Mouse (Mus musculus): ENCODE results near the gene Adam12.

Gene Adam12

DNA sequence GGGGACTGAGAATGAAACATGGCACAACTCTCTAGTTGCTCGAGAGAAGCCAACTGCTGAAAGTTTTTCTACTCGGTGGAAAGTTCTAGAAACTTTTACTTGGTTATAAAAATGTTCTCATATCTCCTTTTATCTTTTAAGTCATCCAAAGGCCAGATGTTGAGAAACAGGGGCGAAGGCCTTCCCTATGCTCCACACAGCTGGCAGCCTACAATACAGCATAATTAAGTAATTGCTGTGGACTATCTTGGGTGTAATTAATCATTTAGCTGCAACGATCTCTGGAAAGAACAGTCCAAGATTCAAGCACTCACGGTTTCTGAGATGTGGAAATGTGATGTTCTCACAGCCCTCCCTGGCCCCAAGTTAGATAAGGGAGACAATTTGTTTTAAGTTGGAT lies 243.6 kb downstream of the Adam12 start:
- 93% methylated on average over 5 of the region's 5 CpGs for WGBS

DNA sequence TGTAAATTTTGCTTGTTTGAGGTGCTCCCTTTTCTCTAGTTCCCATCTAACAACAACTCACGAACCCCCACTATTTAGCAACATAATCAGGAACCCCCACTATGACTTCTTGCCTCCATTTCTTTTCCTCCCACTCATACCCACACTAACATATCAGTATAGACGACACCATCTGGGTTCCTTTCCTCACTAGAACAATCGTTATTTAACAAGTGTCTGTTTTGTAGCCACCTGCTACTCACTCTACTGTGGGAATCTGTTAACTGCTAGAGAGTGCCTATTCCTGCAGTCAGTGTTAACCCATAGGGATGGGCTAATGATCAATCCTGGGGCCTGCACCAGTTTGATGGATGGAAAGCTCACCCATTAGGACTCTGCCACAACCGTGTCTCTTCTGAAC lies 245.7 kb downstream of the Adam12 start:
- WGBS: 65% methylated on average over 4 of the region's 4 CpGs

DNA sequence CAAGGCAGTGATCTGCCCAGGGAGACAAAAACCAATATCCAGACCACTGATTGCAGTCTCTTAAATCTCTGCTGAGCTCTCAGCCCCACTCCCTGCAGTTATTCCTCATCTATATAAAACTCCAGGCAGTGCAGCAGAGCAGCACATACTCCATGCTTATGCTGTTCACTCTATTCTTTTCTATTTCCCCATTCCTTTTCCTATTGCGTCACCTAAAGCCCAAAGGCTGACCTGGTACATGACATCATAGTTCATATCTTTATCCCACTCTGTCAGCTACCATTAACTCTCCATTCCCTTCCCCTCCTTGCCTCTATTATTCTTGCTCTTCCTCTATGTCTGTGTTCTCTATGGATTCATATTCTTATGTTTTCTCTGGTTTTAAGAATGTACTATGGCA lies 246.3 kb downstream of the Adam12 start:
- 93% methylated on average over 1 of the region's 1 CpGs for WGBS

DNA sequence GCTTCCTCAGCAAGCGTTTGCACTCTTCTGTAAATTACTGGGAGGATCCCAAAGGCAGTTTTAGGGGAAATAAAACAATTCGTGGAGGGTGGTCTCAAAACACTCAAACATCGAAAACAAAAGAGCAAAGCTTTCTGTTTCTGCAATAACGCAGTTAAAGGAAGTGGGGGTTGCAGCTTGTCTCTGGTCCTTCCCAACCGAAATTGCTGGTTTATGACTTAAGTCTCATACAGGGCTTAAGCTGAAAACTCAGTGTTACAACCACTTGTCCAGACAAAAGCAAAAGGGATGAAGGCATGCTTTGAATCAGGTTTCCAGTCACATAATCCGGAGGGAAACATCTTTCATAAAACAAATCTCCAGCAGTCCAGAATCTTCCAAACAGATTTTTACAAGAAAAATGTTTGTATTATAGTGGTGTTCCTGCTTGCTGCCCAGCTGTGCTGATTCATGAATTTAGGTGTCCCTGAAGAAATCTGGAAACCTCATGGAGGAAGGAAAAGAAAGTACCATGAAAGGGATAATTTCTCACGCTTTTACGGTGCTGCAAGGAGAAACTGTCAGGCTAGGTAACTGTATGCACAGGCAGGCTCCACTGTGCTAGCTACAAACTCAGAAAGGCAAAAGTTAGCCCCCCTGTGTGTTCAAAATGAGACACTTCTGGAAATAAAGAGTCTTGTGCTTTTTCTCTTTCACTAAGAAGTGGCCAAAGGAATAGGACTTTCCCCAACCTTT lies 255.4 kb downstream of the Adam12 start:
- WGBS: 71% methylated on average over 8 of the region's 8 CpGs

DNA sequence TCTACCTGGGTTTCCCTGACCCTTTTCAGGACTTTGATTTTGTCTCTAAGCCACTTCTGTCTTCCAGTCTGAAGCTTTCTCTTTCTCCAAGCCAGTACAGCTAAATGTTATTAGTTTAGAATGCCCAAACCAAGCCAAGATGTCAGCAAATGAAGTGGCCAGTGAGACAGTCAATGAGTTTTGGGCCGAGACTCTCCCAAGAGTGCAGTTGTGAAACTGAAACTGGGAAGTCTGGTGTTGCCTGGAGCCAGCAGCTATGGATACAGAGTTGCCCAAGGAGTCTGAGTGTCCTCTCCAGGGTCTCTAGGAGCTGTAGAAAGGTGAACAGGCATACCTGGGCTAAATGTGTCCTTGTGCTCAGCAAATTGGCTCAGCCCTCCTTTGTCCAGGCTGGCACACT lies 260.9 kb downstream of the Adam12 start:
- WGBS: 64% methylated on average over 1 of the region's 1 CpGs

DNA sequence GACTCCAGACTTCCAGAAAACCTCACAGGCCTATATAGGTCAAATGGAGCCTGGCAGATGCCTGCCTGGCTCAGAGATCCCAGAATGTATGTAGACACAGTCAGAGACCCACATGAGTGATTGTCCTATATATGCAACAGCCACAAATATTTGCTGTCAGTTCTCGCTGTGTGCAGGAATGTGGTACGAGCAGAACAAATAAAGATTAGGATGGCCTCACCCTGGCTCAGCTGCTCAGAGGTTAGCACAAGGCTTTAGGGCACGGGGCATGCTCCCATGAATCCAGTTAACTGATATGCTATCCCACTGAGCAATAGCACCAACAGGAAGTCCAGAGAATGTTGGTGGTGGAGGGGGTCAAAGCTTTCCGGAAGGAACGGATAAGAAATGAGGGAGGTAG lies 261.5 kb downstream of the Adam12 start:
- WGBS: 81% methylated on average over 5 of the region's 5 CpGs

DNA sequence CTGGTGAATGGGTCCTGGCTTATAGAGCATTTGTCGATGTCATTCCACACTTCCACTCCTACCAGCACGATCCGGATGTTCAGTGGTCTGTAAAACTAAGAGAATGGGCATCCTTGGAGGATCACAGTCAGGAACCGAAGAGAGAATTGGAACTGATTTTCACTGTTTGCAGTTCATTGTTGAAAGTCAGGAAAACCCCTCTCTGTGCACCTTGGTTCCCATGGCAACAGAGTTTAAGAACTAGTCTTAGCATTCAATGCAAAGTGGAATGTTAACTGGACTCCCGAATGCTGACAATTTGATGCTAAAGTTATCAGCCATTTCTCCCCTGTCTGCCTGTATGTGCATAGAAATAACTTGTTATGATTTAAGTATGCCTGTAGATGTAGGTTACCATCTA lies 264.0 kb downstream of the Adam12 start:
- 63% methylated on average over 5 of the region's 5 CpGs for WGBS

DNA sequence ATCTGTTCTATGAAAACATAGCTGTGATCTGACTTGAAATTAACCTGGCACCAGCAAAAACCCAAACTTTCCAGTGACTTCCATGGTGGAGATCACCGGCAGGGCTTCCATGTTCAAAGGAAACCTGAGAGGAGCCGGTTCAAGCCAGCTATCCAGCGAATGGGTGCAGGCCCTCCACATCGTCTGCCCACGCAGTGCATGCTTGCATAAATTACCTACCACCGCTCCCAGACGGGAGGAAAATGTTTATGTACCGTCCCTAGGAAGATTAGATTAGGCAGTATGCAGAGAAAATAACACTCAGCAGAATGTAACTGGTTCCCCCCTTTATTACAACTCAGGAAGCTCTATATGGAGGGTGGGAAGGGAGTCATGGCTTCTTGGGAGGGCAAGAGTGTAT lies 268.4 kb downstream of the Adam12 start:
- 68% methylated on average over 8 of the region's 8 CpGs for WGBS

DNA sequence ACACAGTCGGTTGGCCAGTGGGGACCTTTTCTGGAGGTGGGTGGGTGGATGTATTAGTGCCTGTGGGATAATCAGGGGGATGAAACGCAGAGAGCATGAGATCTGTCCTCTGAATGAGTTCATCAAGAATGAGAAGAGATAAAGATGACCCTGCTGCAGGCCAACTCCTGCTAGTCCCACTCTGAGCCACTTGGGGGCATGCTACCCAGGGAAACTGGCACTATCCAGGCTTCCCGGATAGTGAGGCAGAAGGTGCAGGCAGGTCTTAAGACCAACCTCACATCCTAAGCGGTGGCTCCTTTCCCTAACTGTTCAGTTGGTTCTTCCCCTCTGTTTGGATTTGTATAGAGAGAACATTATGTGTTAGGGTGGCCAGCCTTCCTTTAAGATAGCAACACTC lies 272.7 kb downstream of the Adam12 start:
- WGBS: 63% methylated on average over 4 of the region's 4 CpGs

DNA sequence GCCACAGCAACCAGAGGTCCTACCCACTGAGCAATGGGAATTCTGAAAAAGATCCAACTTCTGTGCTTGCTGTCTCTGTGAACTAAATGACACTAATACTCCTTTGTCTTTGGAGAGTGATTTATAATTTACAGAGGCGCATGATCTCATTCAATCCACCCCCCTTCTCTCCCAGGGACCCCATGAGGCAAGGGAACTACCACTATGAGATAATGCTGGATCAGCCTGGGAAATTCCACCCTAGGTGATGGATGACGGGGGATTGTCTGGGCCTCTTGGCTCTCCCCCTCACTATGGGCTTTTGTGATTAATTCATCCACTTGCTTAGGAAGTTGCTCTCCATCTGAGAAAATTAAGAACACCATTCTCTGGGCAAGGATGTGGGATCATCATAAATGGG lies 274.1 kb downstream of the Adam12 start:
- 89% methylated on average over 2 of the region's 2 CpGs for WGBS

DNA sequence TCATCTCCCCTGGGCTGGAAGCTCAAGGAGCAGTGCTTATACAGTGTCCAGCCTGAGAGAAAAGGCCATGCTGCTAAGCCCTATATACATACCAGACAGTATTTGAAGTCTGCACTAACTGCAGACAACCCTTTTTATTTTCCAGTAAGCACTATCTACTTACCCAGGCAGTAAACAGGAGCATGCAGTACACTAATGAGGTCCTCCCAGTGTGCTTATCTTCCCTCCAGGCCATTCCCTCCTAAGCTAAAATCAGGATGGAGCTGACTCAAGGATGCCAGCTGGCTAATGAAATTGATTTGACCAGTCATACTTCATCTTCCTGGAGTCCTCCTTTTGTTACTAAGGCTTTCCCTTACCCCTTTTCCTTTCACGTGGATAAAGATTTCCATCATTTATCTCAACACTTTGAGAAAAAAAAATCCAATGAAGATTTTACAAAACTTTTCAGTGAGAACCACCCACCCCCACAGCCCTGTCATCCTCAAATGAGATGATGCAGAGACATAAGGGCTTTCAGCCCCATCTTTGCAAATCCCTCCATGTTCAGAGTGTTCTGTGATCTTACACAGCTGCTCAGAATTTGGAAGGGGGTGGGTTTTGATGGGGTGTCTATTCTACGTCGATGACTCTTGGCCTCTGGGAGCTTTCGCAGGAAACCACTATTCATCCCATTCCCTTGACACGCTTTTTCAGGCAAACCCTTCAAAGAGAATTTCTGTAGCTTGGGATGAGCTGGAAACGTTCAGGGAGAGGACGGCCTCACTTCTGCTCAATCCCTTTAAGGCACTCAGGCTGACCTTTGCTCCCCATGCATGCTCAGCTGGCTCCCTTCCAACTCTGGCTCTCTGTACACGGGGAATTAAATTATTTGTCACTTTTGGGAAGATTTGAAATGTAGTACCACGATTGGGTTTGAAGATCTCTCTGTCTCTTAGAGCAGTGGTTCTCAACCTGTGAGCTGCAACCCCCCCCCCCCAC lies 277.5 kb downstream of the Adam12 start:
- 77% methylated on average over 9 of the region's 9 CpGs for WGBS

DNA sequence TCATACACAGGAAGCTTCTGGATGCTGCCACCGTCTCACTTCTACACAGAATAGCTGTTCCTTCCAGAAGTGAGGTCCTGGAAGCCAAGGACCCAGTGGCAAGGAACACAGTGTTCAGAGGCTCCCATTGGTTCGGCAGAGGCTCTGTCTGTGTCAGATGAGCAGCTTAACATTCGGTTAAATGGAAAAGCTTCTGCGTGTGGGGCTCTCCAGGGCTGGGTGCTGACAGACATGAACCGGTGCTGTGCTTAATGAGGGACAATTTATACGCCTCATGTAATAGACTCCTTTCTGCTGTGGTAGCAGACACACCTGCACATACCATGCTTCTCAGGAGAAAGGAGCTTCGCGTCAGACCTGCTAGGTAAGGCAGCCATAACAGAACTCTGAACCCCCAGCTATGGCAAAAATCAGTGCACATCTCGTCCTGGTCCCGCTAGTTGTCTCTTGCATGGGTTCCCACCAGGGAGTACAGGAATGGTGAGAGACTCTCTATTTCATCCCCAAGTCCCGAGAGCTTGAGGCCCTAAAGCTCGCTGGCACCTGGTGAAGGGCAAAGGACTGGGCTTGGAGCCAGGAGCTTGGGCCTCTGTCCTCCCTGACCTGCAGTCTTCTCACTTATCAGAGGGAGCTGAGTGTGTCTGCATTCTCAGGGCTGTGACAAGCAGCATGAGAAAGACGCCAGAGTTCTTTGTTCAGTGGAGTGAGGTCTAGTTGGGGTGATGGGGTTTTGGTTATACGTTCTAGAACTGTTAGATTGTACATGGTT lies 280.0 kb downstream of the Adam12 start:
- 91% methylated on average over 14 of the region's 14 CpGs for WGBS

DNA sequence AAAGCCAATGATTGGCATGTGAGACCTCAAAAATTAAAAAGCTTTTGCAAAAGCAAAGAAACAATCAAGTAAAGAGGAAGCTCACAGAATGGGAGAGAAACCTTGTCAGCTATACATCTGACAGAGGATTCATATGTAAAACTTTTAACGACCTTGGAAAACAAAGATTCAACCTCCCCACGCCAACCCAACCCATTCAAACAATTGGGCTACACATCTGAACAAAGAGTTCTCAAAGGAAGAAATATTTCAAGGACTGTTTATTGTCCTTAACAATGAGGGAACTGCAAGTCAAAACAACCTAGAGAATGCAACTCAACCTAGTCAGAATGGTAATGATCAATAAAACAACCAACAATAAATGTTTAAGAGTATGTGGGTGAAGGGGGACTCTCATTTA lies 284.6 kb downstream of the Adam12 start:
- WGBS: 77% methylated on average over 2 of the region's 2 CpGs

DNA sequence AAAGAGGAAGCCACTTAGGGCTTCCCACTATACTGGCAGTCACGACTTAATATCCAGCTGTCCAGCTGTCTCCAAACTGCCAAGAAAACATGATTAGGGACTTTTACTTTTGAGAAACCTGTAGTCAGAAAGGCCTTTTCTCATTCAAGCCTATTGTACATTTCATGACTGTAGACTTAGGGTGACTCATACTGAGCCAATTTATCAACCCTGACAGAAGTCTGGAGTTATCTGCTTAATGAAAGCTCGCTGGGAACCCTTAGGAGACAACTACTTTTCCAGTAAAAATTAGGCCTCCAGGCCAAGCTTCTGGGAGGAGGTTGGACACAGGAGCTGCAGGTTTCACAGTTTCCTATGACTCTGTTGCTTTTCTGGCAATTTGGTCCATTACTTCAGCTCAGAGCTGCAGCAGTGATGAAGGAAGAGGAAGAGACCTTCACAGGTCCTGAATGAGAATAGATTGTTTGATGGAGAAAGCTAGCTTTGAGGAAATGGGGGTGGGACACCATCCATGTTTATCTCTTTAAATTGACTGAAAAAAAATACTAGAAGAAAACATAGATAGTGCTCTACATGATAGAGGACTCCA lies 285.1 kb downstream of the Adam12 start:
- 76% methylated on average over 2 of the region's 2 CpGs for WGBS

DNA sequence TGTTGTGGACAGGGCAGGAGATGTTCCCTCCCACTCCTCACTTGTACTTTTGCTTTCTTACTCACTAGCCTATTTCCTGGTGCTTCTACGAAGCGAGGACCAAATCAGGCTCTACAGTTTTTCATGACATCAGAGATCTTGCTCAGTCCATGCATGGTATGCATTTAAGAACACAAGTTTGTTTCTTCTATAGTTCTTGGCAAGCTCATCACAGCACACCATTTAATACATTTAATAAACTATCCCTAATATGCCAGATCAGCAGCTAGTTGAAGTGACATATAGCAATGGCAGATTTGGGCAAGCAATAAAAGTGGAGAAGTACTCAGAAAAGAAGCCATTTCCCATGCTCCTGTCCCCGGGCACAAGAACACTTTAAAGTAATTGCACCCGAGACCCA lies 285.8 kb downstream of the Adam12 start:
- 86% methylated on average over 4 of the region's 4 CpGs for WGBS

DNA sequence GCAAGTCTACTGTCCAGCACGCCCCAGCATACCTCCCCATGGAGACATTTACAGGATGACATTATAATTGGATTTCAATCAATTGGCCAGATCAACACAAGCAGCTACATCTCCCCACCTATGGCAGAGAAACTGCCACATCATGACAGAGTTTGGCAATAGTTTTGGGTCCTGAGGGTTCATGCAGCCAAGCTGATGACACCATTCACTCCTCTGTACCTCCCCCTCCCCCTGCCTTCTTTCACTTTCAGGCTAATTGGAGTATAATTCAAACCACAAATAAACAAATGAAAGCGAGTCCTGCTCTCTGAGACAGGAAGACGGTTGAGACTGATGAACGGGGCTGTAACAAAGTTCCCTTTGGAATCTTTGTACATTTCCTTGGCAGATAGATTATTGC lies 291.5 kb downstream of the Adam12 start:
- 78% methylated on average over 4 of the region's 4 CpGs for WGBS

DNA sequence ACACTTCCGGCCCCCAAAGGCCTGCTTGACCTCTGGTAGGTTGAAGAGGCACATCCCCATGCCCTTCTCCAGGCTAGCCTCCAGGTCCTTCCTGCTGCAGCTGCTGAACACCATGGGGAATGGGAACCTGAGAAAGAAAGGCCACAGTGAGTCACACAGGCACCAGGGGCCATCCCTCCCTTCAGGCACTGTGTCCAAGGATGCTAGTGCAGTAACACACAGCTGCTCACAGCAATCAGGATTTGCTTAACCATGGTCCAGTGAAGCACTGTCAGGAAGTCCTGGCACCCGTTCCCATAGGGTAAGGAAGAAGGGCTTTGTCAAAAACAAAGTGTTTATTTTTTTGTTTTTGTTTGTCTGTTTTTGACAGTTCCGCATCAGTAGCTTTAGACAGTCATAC lies 294.5 kb downstream of the Adam12 start:
- 90% methylated on average over 3 of the region's 3 CpGs for WGBS

DNA sequence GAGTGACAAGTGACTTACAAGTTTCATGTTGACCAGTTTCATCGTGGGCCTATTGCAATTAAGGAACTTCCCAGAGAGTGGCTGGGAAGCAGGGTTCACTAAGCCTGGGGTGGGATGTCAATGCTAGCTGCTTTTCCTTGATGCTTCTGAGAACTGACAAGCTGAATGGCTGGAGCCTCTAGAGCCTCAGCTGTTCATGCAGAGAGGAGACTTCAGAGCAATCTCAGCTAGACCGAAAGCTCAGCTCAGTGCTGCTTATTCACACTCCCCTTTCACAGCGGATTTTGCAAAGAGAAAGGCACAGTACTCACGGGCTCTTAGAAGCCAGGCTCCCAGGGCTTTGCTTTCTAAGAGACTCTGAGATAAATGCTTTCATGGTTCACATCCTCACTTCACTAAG lies 295.6 kb downstream of the Adam12 start:
- WGBS: 56% methylated on average over 4 of the region's 4 CpGs

DNA sequence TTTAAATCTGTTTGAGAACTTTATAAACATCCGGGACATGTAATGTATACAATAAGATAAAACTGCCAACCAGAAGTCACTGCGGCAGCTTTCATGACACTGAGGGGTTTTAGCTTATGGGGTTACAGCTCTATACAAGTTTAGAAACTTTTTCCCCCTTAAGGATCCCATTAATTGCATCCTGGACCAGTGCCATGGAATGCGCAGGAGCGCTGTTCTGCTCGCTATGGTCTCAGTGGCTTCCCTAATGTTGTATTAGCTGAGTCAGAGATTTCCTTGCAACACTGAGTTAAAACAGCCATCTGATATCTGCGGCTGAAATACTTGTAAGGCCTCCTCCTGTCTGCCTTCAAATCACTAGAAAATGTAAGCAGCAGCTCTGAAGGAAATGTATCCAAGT lies 298.6 kb downstream of the Adam12 start:
- WGBS: 71% methylated on average over 6 of the region's 6 CpGs

DNA sequence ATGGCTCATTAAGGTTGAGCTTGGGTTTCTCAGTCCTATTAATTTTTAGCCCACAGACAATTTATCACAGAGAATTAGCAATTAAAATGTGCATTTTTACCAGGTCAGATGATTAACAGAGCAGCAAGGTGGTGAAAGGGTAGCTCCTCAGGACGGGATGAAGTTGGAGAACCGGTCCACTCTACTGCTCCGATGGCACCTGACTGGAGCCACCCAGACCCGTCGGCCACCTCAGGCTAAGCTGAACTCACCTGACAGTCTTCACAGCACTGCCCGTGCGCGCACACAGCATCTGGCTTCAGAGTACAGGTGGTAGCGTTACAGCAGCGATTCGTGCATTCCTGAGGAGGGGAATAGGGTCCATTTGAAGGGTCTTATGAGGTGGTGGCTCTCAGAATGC lies 300.5 kb downstream of the Adam12 start:
- 97% methylated on average over 11 of the region's 11 CpGs for WGBS

DNA sequence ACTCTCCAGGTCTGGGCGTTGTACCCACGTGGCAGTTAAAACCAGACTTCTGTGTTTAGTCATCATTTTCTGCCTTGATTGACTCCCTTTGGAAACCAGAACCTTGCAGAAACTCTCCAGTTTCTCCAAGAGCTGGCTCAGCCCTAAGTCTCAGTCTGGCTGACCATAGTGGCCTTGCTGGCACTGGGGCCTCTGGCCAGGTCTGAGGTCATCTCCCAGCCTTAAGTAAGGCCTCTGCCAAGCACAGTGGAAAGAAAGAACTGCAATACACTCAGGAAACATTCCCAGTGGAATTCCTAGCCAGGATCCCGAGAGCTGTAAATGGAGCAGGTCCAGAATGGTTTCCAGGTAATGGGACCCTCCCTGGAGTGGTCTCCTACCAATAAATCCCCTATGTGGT lies 303.0 kb downstream of the Adam12 start:
- 91% methylated on average over 3 of the region's 3 CpGs for WGBS

DNA sequence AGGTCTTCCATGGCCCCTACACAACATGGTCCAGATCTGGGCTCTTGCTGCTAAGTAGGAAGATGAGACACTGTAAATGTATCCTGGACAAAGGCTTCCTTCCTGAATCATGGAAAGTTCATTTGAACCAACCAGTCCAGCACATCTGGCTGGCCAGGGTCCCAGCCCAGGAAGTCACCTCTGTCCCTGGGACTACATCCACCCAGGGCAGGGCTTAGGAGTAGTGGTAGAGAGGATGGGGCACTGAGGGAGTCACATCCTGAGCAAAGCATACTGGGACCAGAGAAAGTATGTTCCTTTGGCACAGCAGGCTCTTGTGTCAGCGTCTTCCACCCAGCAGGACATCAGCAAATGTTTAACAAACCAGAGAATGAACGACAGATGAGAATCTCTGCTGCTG lies 306.2 kb downstream of the Adam12 start:
- 75% methylated on average over 2 of the region's 2 CpGs for WGBS

Measured in cerebral cortex, adult 2 months (tissue).